Mouse (Mus musculus): ENCODE measurements at regions not wholly inside any gene's neighbourhood (a gene's known extent, or its start where the extent isn't known, plus 50 kb on each side); places are given as distances from the start of the nearest gene placed in this dataset.

DNA sequence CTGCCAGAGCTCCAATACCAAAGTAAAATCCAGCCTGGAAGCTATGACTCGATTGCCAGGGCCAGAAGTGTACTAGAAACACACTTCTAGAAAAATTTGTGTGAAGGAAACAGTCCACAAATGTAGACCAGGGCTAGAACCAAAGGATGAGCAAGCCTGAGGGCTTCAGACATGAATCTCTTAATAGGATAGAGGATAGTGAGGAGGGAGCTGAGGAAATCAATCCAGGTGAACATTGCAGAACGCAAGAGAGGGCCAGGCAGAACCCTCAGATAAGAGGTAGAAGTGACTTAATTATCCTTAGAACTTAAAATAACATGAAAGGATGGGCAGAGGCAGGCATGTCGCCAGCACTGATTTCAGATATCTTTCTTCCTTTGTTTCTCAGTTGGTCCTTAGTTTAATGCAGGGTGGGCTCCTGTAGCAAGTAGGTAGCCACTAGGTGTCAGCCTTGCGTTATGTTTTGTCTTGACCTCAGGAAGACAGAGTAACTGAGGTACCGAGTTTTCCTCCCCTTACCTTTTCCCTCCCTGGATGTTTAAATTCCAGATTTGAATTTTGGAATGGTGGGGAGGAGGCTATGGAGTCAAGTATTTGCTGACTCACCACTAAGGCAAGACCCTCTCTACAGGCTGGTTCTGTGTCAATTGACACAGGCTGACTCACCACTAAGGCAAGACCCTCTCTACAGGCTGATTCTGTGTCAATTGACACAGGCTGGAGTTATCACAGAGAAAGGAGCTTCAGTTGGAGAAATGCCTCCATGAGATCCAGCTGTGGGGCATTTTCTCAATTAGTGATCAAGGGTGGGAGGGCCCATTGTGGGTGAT is 52.2 kb upstream of the Cp start:
- TF ChIP-seq CTCF (IDR thresholded peaks at IDR 0.05; ENCODE audit: control insufficient read depth, insufficient read depth, insufficient read length) (peak; percentile 20), USF1 (IDR thresholded peaks at IDR 0.05; ENCODE audit: low read depth) (no peak), MYOD1 (IDR thresholded peaks at IDR 0.05; ENCODE audit: control insufficient read depth, insufficient read length, low read depth) (no peak), CEBPB (IDR thresholded peaks at IDR 0.05; ENCODE audit: low read depth) (no peak), MYOG (IDR thresholded peaks at IDR 0.05; ENCODE audit: control insufficient read depth, extremely low read depth, insufficient read length) (no peak)
